16 mouse cellular contexts compared by ENCODE assay signal in the genomic region with DNA sequence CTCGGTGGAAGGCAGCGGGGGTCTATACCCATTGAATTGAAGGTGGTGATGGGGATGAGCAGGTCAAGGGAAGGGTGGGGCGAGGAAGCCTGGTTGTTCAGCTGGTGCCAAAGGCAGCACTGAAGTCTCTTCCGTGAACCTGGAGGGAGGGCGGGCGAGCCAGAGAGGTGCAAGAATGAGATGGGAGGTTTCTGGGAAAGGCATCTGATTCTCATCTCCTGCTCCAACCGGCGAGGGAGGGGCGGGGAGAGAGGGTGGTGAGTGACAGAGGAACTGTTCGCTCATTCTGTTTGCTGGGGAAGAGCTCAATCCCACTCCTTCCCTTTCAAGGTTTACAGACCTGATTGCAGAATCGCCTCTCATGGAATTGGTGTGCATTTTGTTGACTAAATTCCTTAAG.
DNase-seq lines count a peak whose midpoint lies in the region; ATAC-seq lines count a peak whose summit lies in the region.
"Had no signal": no experiment of that assay in that cellular context is flagged by ENCODE, and none has a peak within 500 bp of the region (broad histone marks: within the 10 kb centered on the region; RNA-seq: fewer than 3 reads in every experiment).

No protein-coding gene starts in this region.

- ATAC-seq in frontal cortex, adult (ENCODE audit: low TSS enrichment), result peak; percentile 51; the same call in 1 of the 2 replicates
- ATAC-seq: CD4-positive, CD25-positive, alpha-beta regulatory T cell, adult 4 months; forebrain, embryonic 15.5 days had no signal

- DNase-seq in frontal cortex, postnatal 10 days (ENCODE audit: low spot score in 2 of 2), result no peak
- DNase-seq in kidney, postnatal 4 days, result peak; percentile 49 to 62
- no peak for DNase-seq in kidney, adult 8-10 months
- DNase-seq in right cerebral cortex, postnatal 14 days, result peak; percentile 44
- DNase-seq in right cerebral cortex, postnatal 4 days, result no peak
- DNase-seq in retina, embryonic 14.5 days (ENCODE audit: low spot score), result no peak
- DNase-seq in ovary, postnatal 10 days (ENCODE audit: low spot score), result no peak
- DNase-seq: adrenal gland, postnatal 10 days; cerebellum, adult 11-12 months; cerebellum, adult 9-10 months; cerebellum, postnatal 25 days; gastrocnemius, postnatal 14 days; heart, postnatal 36 days had no signal

Comparison
In these comparisons a context has a peak if more than half of its experiments do, and no peak if none do; other contexts are left out.
1. DNase-seq: peak in kidney, postnatal 4 days (2 of 2) and right cerebral cortex, postnatal 14 days (single experiment); none in frontal cortex, postnatal 10 days (0 of 2), kidney, adult 8-10 months (0 of 2), right cerebral cortex, postnatal 4 days (single experiment), retina, embryonic 14.5 days (single experiment) and ovary, postnatal 10 days (single experiment).